Mouse (Mus musculus): ENCODE measurements around the gene Slc25a25. TPM values are rescaled to one million over a fixed set of nuclear protein-coding genes. Genes with fewer than 3 reads are reported as not detected.

Gene Slc25a25
- polyA plus RNA-seq, 1 experiment from 2014 or later, result 14.8 TPM

GRCm38 (mm10) chr2:32387706-32388490, 63.3 kb downstream of the Slc25a25 start, which contains the start of gene Lcn2:
Lcn2 (minus strand) TSS chr2:32388252.
- H3K4me1 ChIP-seq (ENCODE audit: control insufficient read depth, insufficient read depth, low read length), result no peaks in the 10 kb centered on the region

GRCm38 (mm10) chr2:32382689-32383088, 68.6 kb downstream of the Slc25a25 start:
- Histone ChIP-seq H3K27ac (ENCODE audit: low read depth, low read length) (no peak overlapping the region), H3K9ac (ENCODE audit: low read depth, low read length) (no peak overlapping the region), H3K4me1 (ENCODE audit: control insufficient read depth, insufficient read depth, low read length) (peaks cover 5% of the 10 kb centered on the region; the same call in 1 of the 2 replicates), H3K36me3 (ENCODE audit: control insufficient read depth, insufficient read depth, low read length) (peaks cover 17% of the 10 kb centered on the region; the same call in 1 of the 2 replicates), H3K9me3 (ENCODE audit: control insufficient read depth, low read length) (no peaks in the 10 kb centered on the region), H3K4me3 (ENCODE audit: low read length) (no peak overlapping the region), H3K27me3 (ENCODE audit: control insufficient read depth, insufficient read depth, low read length) (0 out of 2 replicates have a peak, but pooled peaks cover 4% of the 10 kb centered on the region), H3K4me2 (replicated peaks; ENCODE audit: low read depth, low read length) (no peak overlapping the region)
- 77% methylated on average over 2 of the region's 2 CpGs for WGBS
- no peak for ATAC-seq (ENCODE audit: low FRiP score, low TSS enrichment)

More at GRCm38 (mm10) chr2:32387706-32388490, 63.3 kb downstream of the Slc25a25 start, which contains the start of gene Lcn2:
- no peaks in the 10 kb centered on the region for H3K36me3 ChIP-seq (ENCODE audit: control insufficient read depth, insufficient read depth, low read length)
- H3K9me3 ChIP-seq (ENCODE audit: control insufficient read depth, low read length), result no peaks in the 10 kb centered on the region
- no peak for ATAC-seq (ENCODE audit: low FRiP score, low TSS enrichment)
- H3K27me3 ChIP-seq (ENCODE audit: control insufficient read depth, insufficient read depth, low read length), result 0 out of 2 replicates have a peak, but pooled peaks cover under 1% of the 10 kb centered on the region
- WGBS, result 62% methylated on average over 5 of the region's 5 CpGs
- no peak within 1 kb of the TSS for H3K4me3 ChIP-seq (ENCODE audit: low read length)
- no peak within 1 kb of the TSS for H3K4me2 ChIP-seq (replicated peaks; ENCODE audit: low read depth, low read length)
- no peak within 1 kb of the TSS for H3K9ac ChIP-seq (ENCODE audit: low read depth, low read length)
- H3K27ac ChIP-seq (ENCODE audit: low read depth, low read length), result no peak within 1 kb of the TSS

GRCm38 (mm10) chr2:32381775-32382223, 69.4 kb downstream of the Slc25a25 start, which contains the start of gene 1110008P14Rik:
1110008P14Rik (minus strand) TSS chr2:32381938.
- 0 out of 2 replicates have a peak, but pooled peaks cover 4% of the 10 kb centered on the region for H3K27me3 ChIP-seq (ENCODE audit: control insufficient read depth, insufficient read depth, low read length)
- H3K9ac ChIP-seq (ENCODE audit: low read depth, low read length), result peak within 1 kb of the TSS; percentile 55
- H3K36me3 ChIP-seq (ENCODE audit: control insufficient read depth, insufficient read depth, low read length), result peaks cover 25% of the 10 kb centered on the region
- no peak within 1 kb of the TSS for H3K27ac ChIP-seq (ENCODE audit: low read depth, low read length)
- H3K4me3 ChIP-seq (ENCODE audit: low read length), result peak within 1 kb of the TSS; percentile 68
- WGBS, result under 1% methylated on average over 46 of the region's 47 CpGs
- H3K9me3 ChIP-seq (ENCODE audit: control insufficient read depth, low read length), result no peaks in the 10 kb centered on the region
- peak within 1 kb of the TSS; percentile 97 for H3K4me2 ChIP-seq (replicated peaks; ENCODE audit: low read depth, low read length)
- H3K4me1 ChIP-seq (ENCODE audit: control insufficient read depth, insufficient read depth, low read length), result peaks cover 5% of the 10 kb centered on the region; the same call in 1 of the 2 replicates
- peak; percentile 94 for ATAC-seq (ENCODE audit: low FRiP score, low TSS enrichment)

GRCm38 (mm10) chr2:32381141-32381774, 70.0 kb downstream of the Slc25a25 start:
- peak overlapping the region; percentile 97 for H3K4me2 ChIP-seq (replicated peaks; ENCODE audit: low read depth, low read length)
- no peak overlapping the region for H3K27ac ChIP-seq (ENCODE audit: low read depth, low read length)
- under 1% methylated on average over 27 of the region's 27 CpGs for WGBS
- peak; percentile 72 for ATAC-seq (ENCODE audit: low FRiP score, low TSS enrichment)
- no peaks in the 10 kb centered on the region for H3K9me3 ChIP-seq (ENCODE audit: control insufficient read depth, low read length)
- H3K36me3 ChIP-seq (ENCODE audit: control insufficient read depth, insufficient read depth, low read length), result peaks cover 30% of the 10 kb centered on the region
- H3K9ac ChIP-seq (ENCODE audit: low read depth, low read length), result peak overlapping the region; percentile 55
- peak overlapping the region; percentile 68 for H3K4me3 ChIP-seq (ENCODE audit: low read length)
- peaks cover 5% of the 10 kb centered on the region; the same call in 1 of the 2 replicates for H3K4me1 ChIP-seq (ENCODE audit: control insufficient read depth, insufficient read depth, low read length)
- 0 out of 2 replicates have a peak, but pooled peaks cover 4% of the 10 kb centered on the region for H3K27me3 ChIP-seq (ENCODE audit: control insufficient read depth, insufficient read depth, low read length)

- no peaks in the 10 kb centered on the region for H3K9me3 ChIP-seq (ENCODE audit: control insufficient read depth, low read length)
- H3K27ac ChIP-seq (ENCODE audit: low read depth, low read length), result no peak overlapping the region
- H3K36me3 ChIP-seq (ENCODE audit: control insufficient read depth, insufficient read depth, low read length), result peaks cover 42% of the 10 kb centered on the region
- WGBS, result 88% methylated on average over 7 of the region's 7 CpGs
- peaks cover 5% of the 10 kb centered on the region; the same call in 1 of the 2 replicates for H3K4me1 ChIP-seq (ENCODE audit: control insufficient read depth, insufficient read depth, low read length)
- H3K4me2 ChIP-seq (replicated peaks; ENCODE audit: low read depth, low read length), result no peak overlapping the region
- no peak for ATAC-seq (ENCODE audit: low FRiP score, low TSS enrichment)
- H3K4me3 ChIP-seq (ENCODE audit: low read length), result no peak overlapping the region
- H3K27me3 ChIP-seq (ENCODE audit: control insufficient read depth, insufficient read depth, low read length), result 0 out of 2 replicates have a peak, but pooled peaks cover 4% of the 10 kb centered on the region
- no peak overlapping the region for H3K9ac ChIP-seq (ENCODE audit: low read depth, low read length)
These were observed 71.2 kb downstream of the Slc25a25 start for GRCm38 (mm10) chr2:32380001-32380500.

GRCm38 (mm10) chr2:32376963-32377362, 74.3 kb downstream of the Slc25a25 start:
- Histone ChIP-seq H3K9me3 (ENCODE audit: control insufficient read depth, low read length) (no peaks in the 10 kb centered on the region), H3K4me1 (ENCODE audit: control insufficient read depth, insufficient read depth, low read length) (peaks cover 5% of the 10 kb centered on the region; the same call in 1 of the 2 replicates), H3K9ac (ENCODE audit: low read depth, low read length) (no peak overlapping the region), H3K4me3 (ENCODE audit: low read length) (no peak overlapping the region), H3K36me3 (ENCODE audit: control insufficient read depth, insufficient read depth, low read length) (peaks cover 62% of the 10 kb centered on the region), H3K27ac (ENCODE audit: low read depth, low read length) (no peak overlapping the region), H3K27me3 (ENCODE audit: control insufficient read depth, insufficient read depth, low read length) (no peaks in the 10 kb centered on the region), H3K4me2 (replicated peaks; ENCODE audit: low read depth, low read length) (no peak overlapping the region)
- ATAC-seq (ENCODE audit: low FRiP score, low TSS enrichment), result no peak
- 95% methylated on average over 10 of the region's 10 CpGs for WGBS

- no peaks in the 10 kb centered on the region for H3K9me3 ChIP-seq (ENCODE audit: control insufficient read depth, low read length)
- H3K4me2 ChIP-seq (replicated peaks; ENCODE audit: low read depth, low read length), result no peak overlapping the region
- H3K4me1 ChIP-seq (ENCODE audit: control insufficient read depth, insufficient read depth, low read length), result no peaks in the 10 kb centered on the region
- H3K9ac ChIP-seq (ENCODE audit: low read depth, low read length), result no peak overlapping the region
- ATAC-seq (ENCODE audit: low FRiP score, low TSS enrichment), result no peak
- H3K27ac ChIP-seq (ENCODE audit: low read depth, low read length), result no peak overlapping the region
- H3K36me3 ChIP-seq (ENCODE audit: control insufficient read depth, insufficient read depth, low read length), result peaks cover 77% of the 10 kb centered on the region
- no peak overlapping the region for H3K4me3 ChIP-seq (ENCODE audit: low read length)
- H3K27me3 ChIP-seq (ENCODE audit: control insufficient read depth, insufficient read depth, low read length), result no peaks in the 10 kb centered on the region
- WGBS, result 91% methylated on average over 13 of the region's 13 CpGs
These were observed 75.8 kb downstream of the Slc25a25 start for GRCm38 (mm10) chr2:32375317-32375940.

- Histone ChIP-seq H3K9me3 (ENCODE audit: control insufficient read depth, low read length) (no peaks in the 10 kb centered on the region), H3K4me2 (replicated peaks; ENCODE audit: low read depth, low read length) (no peak overlapping the region), H3K36me3 (ENCODE audit: control insufficient read depth, insufficient read depth, low read length) (peaks cover 86% of the 10 kb centered on the region), H3K9ac (ENCODE audit: low read depth, low read length) (no peak overlapping the region), H3K4me1 (ENCODE audit: control insufficient read depth, insufficient read depth, low read length) (no peaks in the 10 kb centered on the region), H3K27ac (ENCODE audit: low read depth, low read length) (no peak overlapping the region), H3K27me3 (ENCODE audit: control insufficient read depth, insufficient read depth, low read length) (no peaks in the 10 kb centered on the region), H3K4me3 (ENCODE audit: low read length) (no peak overlapping the region)
- 78% methylated on average over 10 of the region's 10 CpGs for WGBS
- ATAC-seq (ENCODE audit: low FRiP score, low TSS enrichment), result no peak
These were observed 77.1 kb downstream of the Slc25a25 start for GRCm38 (mm10) chr2:32374191-32374590.

All from kidney, embryonic 14.5 days (tissue).